Mouse (Mus musculus) CD4-positive naive resting alpha-beta T cell, adult 57 days (primary cell): Measurements from ENCODE around the gene Tpbg. TPM values are rescaled to one million over a fixed set of nuclear protein-coding genes. Genes with fewer than 3 reads are reported as not detected.

ENCODE experiments used
- total RNA-seq: library from RNA; stranded (reverse); gene quantifications from one replicate; pipeline ENCODE4 v1.2.4, GENCODE M21; 2023

The Tpbg gene
- not detected for total RNA-seq

DNA sequence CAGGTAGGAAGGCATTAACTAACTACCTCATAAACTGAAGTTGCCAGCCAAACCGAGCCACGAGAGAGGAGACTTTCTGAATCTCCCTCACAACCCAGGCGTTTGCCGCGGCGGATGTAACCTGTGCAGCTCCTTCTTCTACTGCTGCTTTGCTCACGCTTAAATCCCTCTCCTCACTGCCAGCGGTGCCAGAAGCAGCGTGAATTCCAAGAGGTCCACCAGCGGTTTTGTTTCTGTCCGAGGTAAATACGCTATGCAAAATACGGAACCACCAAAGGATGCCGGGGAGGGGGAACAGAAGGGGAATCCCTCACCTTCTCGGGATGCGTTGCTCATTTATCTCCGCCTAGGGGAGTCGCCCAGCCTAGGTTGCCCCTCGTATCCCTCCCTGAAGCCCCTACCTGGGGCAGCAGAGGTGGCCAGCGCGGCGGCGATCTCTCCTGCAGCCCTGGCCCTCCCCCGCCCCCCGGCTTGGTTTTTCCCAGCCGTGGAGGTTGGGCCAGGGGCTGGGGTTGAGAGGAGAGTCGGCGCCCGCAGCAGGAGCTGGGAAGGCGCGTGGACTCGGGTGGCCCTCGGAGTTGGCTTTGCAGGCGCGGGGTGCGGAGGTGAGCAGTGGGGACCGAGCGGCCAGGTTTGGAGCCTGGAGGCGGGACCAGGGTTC lies at the start of gene Tpbg:
TSS of gene Tpbg (plus strand) at position 30 of the 661 bp plus-strand sequence.

Other genes starting within 250 kb of the Tpbg start
- 35.4 TPM for gene Ibtk, start 93.0 kb upstream of the Tpbg start, total RNA-seq